Comparison of ENCODE assay signal across 9 mouse cellular contexts in genomic region chr2:164167752-164168570, GRCm38 (mm10). TPM values are rescaled to one million over a fixed set of nuclear protein-coding genes. Genes with fewer than 3 reads are reported as not detected.
DNase-seq lines count a peak whose midpoint lies in the region; ATAC-seq and TF ChIP-seq lines count a peak whose summit lies in the region.
"Had no signal": no experiment of that assay in that cellular context is flagged by ENCODE, and none has a peak within 500 bp of the region (broad histone marks: within the 10 kb centered on the region; RNA-seq: fewer than 3 reads in every experiment).

No protein-coding gene starts in this region.

- peak in 1 of 2 experiments; percentile 17 for DNase-seq in layer of hippocampus, adult 2 months (ENCODE audit: low spot score in 2 of 2)
- no peak for DNase-seq in layer of hippocampus, adult 11-12 months (ENCODE audit: low spot score)
- DNase-seq in embryo, embryonic 9.5 days (ENCODE audit: extremely low spot score) = peak; percentile 27
- peak; percentile 65 for DNase-seq in hindbrain, postnatal 0 days (ENCODE audit: low spot score)
- DNase-seq in adrenal gland, postnatal 4 days (ENCODE audit: low spot score in 2 of 2) = no peak
- no peak for DNase-seq in right cerebral cortex, postnatal 36 days (ENCODE audit: low spot score in 2 of 2)
- no peak for DNase-seq in gastrocnemius, postnatal 4 days (ENCODE audit: low spot score in 2 of 2)

- no peaks in the 10 kb centered on the region for H3K9me3 ChIP-seq in hindbrain, postnatal 0 days (ENCODE audit: low read length)
- no peaks in the 10 kb centered on the region for H3K9me3 ChIP-seq in neural tube, embryonic 12.5 days

- H3K27ac ChIP-seq in layer of hippocampus, adult 2 months = no peak overlapping the region
- H3K27ac ChIP-seq in hindbrain, postnatal 0 days = no peak overlapping the region
- no peak overlapping the region for H3K27ac ChIP-seq in neural tube, embryonic 12.5 days

- peaks cover 53% of the 10 kb centered on the region for H3K27me3 ChIP-seq in hindbrain, postnatal 0 days (ENCODE audit: insufficient read depth, low read length)
- peaks cover 62% of the 10 kb centered on the region for H3K27me3 ChIP-seq in neural tube, embryonic 12.5 days (replicated peaks)

- H3K4me3 ChIP-seq in layer of hippocampus, adult 2 months = peak overlapping the region; percentile 42
- H3K4me3 ChIP-seq in hindbrain, postnatal 0 days (ENCODE audit: low read length) = peak overlapping the region; percentile 39
- peak overlapping the region; percentile 25 for H3K4me3 ChIP-seq in neural tube, embryonic 12.5 days
- H3K4me3 ChIP-seq: myocyte had no signal

- peaks cover 8% of the 10 kb centered on the region; the same call in 1 of the 2 replicates for H3K4me1 ChIP-seq in hindbrain, postnatal 0 days (ENCODE audit: insufficient read depth, low read length)
- peaks cover 28% of the 10 kb centered on the region for H3K4me1 ChIP-seq in neural tube, embryonic 12.5 days

- H3K36me3 ChIP-seq in hindbrain, postnatal 0 days (ENCODE audit: insufficient read depth, low read length) = no peaks in the 10 kb centered on the region
- H3K36me3 ChIP-seq in neural tube, embryonic 12.5 days = no peaks in the 10 kb centered on the region

- peak; percentile 87 for ATAC-seq in hindbrain, postnatal 0 days
- peak; percentile 25; the same call in 1 of the 2 replicates for ATAC-seq in neural tube, embryonic 12.5 days (ENCODE audit: low FRiP score, low read depth)

- TF ChIP-seq CTCF in layer of hippocampus, adult 2 months (conservative IDR thresholded peaks at IDR 0.05) = no peak
- no peak for TF ChIP-seq CTCF in hindbrain, postnatal 0 days (IDR thresholded peaks at IDR 0.05; ENCODE audit: low read depth)

- WGBS in hindbrain, postnatal 0 days = 10% methylated on average over 90 of the region's 90 CpGs
- WGBS in neural tube, embryonic 12.5 days = 14% methylated on average over 90 of the region's 90 CpGs

- H3K4me2 ChIP-seq in hindbrain, postnatal 0 days (ENCODE audit: low read depth, low read length) = peak overlapping the region; percentile 52
- peak overlapping the region; percentile 57 for H3K4me2 ChIP-seq in neural tube, embryonic 12.5 days (replicated peaks)

- peak overlapping the region; percentile 48; the same call in 1 of the 2 replicates for H3K9ac ChIP-seq in hindbrain, postnatal 0 days (replicated peaks; ENCODE audit: low read length)
- H3K9ac ChIP-seq in neural tube, embryonic 12.5 days = no peak overlapping the region

RNA-seq across cellular contexts. Expression of gene Kcns1, which starts 3.0 kb away (rescaled TPM):
- total RNA-seq in layer of hippocampus, adult 2 months (2021) = 1 to 10 TPM; 4.4 to 5.7 TPM
- total RNA-seq in hindbrain, postnatal 0 days (2014; rRNA removed) = 12.7 and 15.8 TPM in 2 replicates
- 3.0 and 3.3 TPM in 2 replicates for polyA plus RNA-seq in hindbrain, postnatal 0 days (2015; fragmentation: Nextera tagmentation; extraction: Ambion mirVana)
- 0.06 and 0.23 TPM in 2 replicates for polyA plus RNA-seq in neural tube, embryonic 12.5 days (2016; fragmentation: Nextera tagmentation; extraction: Ambion mirVana)
- under 1 TPM; 0.20 to 0.40 TPM for total RNA-seq in adrenal gland, postnatal 4 days (2021)
- under 1 TPM; 0.21 to 0.52 TPM for total RNA-seq in gastrocnemius, postnatal 4 days (2021)
- polyA plus RNA-seq: myocyte had no signal

RNA-seq across cellular contexts. Expression of gene Wfdc5, which starts 14.6 kb away (rescaled TPM):
- not detected for total RNA-seq in layer of hippocampus, adult 2 months (2021)
- not detected in 2 replicates for total RNA-seq in hindbrain, postnatal 0 days (2014; rRNA removed)
- polyA plus RNA-seq in hindbrain, postnatal 0 days (2015; fragmentation: Nextera tagmentation; extraction: Ambion mirVana) = not detected in 2 replicates
- polyA plus RNA-seq in neural tube, embryonic 12.5 days (2016; fragmentation: Nextera tagmentation; extraction: Ambion mirVana) = not detected in 2 replicates
- total RNA-seq in adrenal gland, postnatal 4 days (2021) = not detected
- not detected for total RNA-seq in gastrocnemius, postnatal 4 days (2021)
- polyA plus RNA-seq: myocyte had no signal

RNA-seq across cellular contexts. Expression of gene Wfdc12, which starts 22.4 kb away (rescaled TPM):
- not detected for total RNA-seq in layer of hippocampus, adult 2 months (2021)
- total RNA-seq in hindbrain, postnatal 0 days (2014; rRNA removed) = not detected in 2 replicates
- polyA plus RNA-seq in hindbrain, postnatal 0 days (2015; fragmentation: Nextera tagmentation; extraction: Ambion mirVana) = not detected in 2 replicates
- not detected in 2 replicates for polyA plus RNA-seq in neural tube, embryonic 12.5 days (2016; fragmentation: Nextera tagmentation; extraction: Ambion mirVana)
- not detected for total RNA-seq in adrenal gland, postnatal 4 days (2021)
- not detected for total RNA-seq in gastrocnemius, postnatal 4 days (2021)
- polyA plus RNA-seq: myocyte had no signal

RNA-seq across cellular contexts. Expression of gene Wfdc15a, which starts 32.0 kb away (rescaled TPM):
- total RNA-seq in layer of hippocampus, adult 2 months (2021) = not detected
- total RNA-seq in hindbrain, postnatal 0 days (2014; rRNA removed) = not detected in 2 replicates
- not detected in 2 replicates for polyA plus RNA-seq in hindbrain, postnatal 0 days (2015; fragmentation: Nextera tagmentation; extraction: Ambion mirVana)
- polyA plus RNA-seq in neural tube, embryonic 12.5 days (2016; fragmentation: Nextera tagmentation; extraction: Ambion mirVana) = not detected in 2 replicates
- total RNA-seq in adrenal gland, postnatal 4 days (2021) = not detected
- not detected for total RNA-seq in gastrocnemius, postnatal 4 days (2021)
- polyA plus RNA-seq: myocyte had no signal

RNA-seq across cellular contexts. Expression of gene Wfdc15b, which starts 53.5 kb away (rescaled TPM):
- not detected for total RNA-seq in layer of hippocampus, adult 2 months (2021)
- not detected in 2 replicates for total RNA-seq in hindbrain, postnatal 0 days (2014; rRNA removed)
- polyA plus RNA-seq in hindbrain, postnatal 0 days (2015; fragmentation: Nextera tagmentation; extraction: Ambion mirVana) = not detected in 2 replicates
- polyA plus RNA-seq in neural tube, embryonic 12.5 days (2016; fragmentation: Nextera tagmentation; extraction: Ambion mirVana) = not detected in 2 replicates
- 1 to 10 TPM in 1 of 2 experiments, not detected in 1; 6.0 TPM for total RNA-seq in adrenal gland, postnatal 4 days (2021)
- total RNA-seq in gastrocnemius, postnatal 4 days (2021) = not detected
- polyA plus RNA-seq: myocyte had no signal

Comparison
In these comparisons a context has a peak if more than half of its experiments do, and no peak if none do; other contexts are left out.
1. DNase-seq: peak in embryo, embryonic 9.5 days (single experiment) and hindbrain, postnatal 0 days (single experiment); none in layer of hippocampus, adult 11-12 months (single experiment), adrenal gland, postnatal 4 days (0 of 2), right cerebral cortex, postnatal 36 days (0 of 2) and gastrocnemius, postnatal 4 days (0 of 2).
2. Peak in every context shown above with its lines, with median percentiles within 50 percentile points of each other: H3K4me3 ChIP-seq.